Mouse (Mus musculus): ENCODE measurements at regions not wholly inside any gene's neighbourhood (a gene's known extent, or its start where the extent isn't known, plus 50 kb on each side); places are given as distances from the start of the nearest gene placed in this dataset.

DNA sequence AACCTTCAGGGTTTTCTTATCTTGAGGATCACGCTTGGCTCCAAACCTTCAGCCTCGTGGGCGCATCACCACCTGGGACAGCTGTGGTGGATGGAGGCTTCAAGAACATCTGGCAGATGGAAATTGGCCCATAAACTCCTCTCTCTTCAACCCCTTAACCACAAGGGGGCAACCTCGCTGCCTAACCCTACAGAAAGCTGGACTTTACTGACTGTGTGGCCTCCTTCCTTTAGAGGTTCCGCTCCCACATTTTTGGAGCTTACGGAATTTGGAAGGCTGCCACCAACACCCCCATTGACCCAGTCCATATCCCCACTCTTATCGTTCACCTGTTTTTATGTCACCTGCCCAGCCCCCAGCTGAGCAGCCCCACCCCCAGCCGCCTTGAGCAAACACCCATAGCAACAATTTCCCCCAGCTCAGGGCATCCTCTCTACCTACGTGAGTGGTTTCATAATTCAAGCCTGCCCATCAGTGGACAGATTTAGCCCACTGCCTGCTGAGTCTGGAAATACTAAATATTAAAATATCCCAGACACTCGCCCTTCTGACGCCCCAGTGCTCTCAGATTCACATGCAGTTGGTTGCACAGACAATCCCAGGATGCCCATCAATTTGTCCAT is 167.0 kb upstream of the Slc22a22 start:
- peak; percentile 25 to 49 for DNase-seq

DNA sequence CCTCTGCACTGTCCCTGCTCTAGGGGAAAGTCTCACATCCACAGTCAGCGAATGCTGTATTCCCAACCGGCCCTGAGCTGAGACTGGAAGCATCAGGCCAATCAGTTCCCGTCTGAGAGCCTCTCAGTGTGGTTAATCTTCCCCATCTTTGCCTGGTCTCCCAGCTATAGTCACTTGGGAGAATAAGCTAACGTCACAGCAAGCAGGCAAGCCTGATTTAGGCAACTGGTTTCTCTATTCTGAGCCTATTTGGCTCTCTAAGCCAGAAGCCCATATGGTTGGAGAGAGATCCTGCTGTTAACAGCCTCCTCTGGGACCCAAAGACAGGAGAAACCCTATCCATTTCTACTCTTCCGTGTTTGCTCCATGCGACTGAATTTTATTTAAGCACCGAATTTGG is 161.7 kb upstream of the Slc22a22 start:
- no peak for DNase-seq

DNA sequence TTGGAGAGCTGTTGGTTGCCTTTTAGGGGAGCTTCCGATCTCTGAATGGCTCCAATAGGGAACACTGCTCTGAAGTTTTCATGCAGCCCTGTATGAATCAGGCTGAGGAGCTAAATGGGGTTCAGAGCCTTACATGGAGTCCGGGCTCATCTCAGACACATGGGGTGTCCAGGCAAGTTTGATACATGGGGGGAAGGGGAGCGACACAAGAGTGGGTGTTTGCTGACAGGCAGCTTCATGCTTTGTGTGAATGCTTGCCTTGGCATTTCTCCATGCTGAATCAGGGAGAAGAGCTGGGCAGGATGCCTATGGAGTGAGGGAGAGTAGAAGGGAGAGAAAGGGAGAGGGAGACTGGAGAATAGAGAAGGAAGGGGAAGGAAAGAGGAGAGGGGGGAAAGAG is 155.6 kb upstream of the Slc22a22 start:
- DNase-seq: peak; percentile 17 to 40

DNA sequence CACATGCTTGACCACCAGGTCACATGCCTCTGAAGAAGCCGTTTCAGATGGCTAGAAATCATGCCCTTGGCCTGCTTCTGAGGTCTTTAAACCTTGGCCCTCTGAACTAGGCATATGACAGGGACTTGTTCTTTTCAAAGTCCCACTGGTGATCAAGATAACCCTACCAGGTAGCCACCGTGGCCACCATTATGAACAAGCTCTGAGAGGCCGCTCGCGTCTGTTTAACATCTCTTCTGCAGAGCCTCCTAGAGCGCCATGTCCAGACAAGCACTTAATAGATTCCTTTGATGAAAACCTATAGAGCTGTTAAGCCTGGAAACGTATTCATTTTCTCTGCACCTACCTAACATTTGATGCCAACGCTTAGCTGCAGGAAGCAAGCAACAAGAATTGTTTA is 155.1 kb upstream of the Slc22a22 start:
- DNase-seq: no peak

DNA sequence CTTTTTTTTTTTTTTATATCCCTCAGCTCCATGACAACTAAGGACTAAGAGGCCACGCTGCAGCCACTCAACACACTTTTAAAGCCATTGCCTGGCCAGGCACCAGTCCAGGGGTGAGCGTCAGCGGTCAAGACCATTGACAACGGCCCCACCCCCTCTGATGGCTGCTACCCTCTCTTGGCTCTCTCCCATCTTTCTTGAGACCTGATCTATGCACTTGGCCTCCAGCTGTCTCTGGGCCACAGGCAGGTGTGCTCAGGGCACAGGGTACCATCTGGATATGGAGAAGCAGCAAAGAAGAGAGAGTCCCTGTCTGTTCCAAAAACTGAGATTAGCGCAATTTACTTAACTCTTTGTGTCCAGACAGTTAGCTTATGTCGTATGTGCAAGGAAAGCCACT is 141.0 kb upstream of the Slc22a22 start:
- DNase-seq: peak in 1 of 2 experiments; percentile 32

DNA sequence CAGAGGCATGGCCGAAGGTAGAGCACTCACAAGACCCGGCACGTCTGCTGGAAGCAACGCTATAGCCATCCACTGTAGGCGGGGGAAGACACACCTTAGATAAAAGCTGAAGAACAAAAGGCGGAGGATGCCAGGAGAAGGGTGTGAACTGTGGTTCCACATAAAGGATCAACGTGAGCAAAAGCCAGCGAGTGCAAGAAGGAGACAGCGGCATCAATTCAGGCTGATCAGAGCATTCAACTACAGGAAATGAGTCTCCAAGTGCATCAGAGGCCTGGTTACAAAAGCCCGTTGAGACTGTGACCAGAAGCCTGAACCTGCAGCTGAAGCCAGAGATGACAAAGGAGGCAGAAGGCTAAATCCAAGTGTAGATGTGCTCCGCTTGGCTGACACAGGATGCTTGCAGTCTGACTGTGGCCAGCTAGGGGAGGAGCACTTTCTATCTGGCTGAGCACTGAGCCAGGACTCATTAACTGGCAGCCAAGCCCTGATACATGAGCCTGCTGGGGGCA is 139.5 kb upstream of the Slc22a22 start:
- DNase-seq: no peak

DNA sequence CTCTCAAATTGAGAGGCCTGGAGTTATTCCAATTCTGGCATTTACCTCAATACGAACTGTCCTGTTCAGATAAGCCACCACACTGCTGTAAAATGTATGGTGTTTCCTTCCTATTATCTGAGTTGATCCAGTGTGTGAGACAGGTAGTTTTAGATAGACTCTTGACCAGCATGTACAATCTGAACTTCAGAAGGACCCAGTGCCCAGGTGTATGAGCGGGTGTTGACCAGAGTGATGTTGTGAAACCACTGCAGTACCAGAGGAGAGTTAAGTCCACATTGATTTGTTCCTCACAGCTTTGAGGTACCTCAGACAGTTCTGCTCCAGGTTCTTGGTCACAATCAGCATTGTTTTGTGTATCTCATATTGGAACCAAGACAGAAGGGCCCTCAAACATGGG is 132.6 kb upstream of the Slc22a22 start:
- no peak for DNase-seq

DNA sequence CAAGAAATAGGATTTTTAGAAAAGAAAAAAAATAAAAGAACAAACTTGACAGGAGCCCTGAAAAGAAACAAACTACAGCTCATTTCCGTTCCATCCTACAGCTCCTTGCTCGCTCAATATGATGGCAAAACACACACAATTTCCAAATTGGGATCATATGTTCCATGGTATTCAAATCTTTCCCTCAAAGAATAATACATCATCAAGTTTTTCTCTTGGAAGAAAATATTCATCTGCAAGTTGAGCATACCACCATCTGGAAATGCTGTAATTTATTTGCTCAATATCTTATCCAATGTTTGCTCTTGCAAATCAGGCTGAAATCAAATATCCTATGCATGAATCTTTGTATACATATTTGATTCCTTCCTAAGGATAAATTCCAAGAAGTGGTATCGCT is 131.1 kb upstream of the Slc22a22 start:
- no peak for DNase-seq

DNA sequence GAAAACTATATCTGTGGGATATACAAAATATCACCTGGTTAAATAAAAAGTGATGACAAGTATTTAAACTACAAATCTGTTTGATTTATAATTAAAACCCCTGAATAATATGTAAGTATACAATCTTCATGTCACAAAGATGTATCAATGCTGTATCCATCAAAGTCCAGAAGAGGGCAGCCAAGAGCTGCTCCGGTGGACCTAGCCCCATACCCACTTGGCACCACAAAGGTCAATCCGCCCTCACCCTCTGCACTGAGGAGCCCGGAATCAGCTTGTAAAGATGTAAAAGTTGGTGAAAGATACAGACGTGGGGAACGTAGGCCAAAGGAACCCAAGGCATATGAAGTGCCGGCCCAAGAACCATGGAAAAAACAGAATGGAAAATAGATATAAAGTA is 123.1 kb upstream of the Slc22a22 start:
- peak; percentile 30 to 61 for DNase-seq

DNA sequence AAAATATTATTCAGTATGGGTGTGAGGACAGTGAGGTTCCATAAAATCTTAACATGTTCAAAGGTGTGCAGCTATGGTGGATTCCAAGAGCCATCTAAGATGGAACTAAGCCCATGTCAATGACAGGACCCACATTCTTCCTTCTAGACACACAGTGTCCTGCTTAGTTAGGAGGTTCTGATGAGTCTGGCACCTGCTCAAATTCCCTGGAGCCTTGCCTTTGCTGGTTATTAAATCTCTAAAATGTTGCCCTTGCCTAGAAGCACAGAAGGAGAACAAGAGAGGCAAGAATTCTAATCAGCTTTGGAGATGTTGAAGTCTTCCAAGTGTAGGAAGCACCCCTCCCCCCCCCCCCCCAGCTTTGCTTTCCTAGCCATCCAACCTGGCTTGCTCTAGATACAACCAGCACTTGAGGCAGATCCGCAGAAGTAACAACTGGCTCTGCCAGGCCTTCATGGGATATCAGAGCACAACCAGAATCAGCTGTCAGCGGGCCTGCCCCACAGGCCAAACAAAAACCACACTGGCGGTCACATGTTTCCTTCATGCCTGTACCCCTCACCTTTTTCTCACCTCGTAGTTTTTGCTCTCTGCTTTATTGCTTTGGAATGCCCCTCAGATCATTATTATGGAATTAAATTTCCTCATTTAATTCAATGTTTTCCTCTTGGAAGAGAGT is 116.0 kb upstream of the Slc22a22 start:
- no peak for DNase-seq

DNA sequence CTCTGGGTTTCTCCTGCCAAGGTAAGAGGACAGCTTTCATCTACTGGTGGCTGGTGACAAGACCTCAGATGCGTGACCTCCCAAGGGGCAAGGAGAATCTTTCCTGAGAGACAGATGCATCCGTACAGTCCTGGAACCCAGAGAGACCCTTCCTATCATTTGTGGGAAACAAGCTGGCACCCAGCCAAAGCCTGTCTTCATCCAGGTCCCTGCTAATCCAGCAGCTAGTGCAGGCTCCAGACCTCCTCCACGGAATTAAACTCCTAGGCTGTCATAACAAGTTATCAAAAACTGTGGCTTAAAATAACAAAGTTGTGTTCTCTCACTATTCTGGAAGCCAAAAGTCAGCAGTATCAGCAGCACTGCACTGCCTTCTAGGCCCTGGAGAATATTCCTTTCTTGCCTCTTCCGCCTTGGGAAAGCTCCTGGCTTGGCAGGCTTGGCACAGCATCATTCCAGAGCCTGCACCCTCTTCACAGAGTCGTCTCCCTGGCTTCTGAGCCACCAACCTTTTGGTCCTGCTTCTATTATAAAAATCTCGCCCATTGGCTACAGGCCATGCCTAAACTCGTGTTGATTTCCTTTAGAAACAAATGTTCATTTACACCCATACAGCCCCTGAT is 113.3 kb upstream of the Slc22a22 start:
- no peak for DNase-seq

DNA sequence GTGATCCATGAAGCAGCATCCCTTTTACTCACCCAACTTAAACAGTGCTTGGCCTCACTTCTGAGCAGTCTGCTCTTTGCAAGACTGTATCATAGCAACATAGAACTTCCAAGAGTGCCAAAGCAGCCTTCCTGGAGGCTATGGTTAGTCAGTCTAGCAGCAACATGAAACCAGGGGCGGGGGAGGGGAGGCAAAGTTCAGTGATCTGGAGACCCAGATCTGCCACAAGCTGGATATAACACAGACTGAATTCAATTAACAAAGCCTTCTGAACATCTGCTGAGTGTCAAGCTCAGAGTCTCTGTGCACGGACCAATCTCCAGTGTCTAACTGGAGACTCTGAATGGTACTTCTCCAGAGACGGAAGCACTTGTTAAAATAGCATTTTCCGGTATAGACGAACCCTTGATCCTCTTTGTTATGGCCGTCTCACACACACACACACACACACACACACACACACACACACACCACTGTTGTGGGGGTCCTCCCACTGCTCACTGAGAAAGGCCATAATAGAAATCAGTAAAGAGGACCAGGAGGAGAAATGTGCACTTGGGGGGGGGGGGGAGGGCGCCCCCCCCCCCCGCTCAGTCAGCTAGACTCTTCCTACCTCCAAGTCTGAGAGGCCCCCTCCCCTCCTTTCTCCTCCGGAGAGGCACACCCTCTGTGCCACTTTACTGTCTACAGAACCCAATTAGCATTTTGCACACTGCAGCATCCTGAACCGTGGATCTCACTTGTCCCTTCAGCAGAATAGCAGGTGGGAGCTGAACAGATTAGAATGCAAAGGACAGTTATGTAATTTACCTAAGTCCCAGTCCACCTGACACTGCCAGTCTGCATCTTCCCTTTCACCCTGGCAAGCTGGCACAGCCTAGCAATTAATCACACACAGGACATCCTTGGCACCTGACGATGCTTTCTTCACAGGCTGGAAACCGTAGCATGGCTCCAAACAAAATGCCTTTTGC is 112.3 kb upstream of the Slc22a22 start:
- DNase-seq: no peak

DNA sequence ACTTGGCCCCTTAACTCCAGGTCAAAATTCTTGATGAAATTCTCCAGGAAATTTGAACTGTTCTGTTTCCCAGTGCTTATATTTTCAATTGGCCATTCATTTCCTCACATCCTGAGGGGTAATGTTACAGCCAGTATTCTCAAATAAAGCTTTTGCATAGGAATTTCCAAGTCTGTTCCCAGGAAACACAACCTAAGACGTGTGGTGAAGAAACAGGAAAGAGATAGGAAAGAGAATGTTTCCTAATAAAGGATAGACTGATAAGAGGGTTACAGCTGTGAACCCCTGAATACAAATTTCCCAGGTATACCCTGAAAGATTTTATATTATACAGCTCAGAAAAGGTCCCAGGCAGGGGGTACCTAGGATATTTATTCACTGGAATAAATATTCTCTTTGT is 108.0 kb upstream of the Slc22a22 start:
- no peak for DNase-seq

DNA sequence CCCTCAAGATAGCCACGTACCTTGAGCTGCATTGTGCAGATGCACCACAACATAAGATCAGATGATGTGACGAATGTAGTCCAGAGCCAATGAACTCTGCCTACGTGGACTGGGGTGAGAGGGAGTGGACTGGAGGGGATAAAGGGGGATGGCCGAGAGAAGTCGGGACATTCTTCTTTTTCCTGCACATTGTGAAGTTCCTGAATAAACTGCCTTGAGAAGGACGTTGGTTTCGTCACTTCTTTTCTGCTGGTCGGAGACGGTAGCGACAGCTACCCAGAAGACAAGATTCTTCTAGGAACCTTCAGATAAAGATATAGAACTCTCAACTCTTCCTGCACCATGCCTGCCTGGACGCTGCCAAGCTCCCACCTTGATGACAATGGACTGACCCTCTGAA is 107.1 kb upstream of the Slc22a22 start:
- no peak for DNase-seq

DNA sequence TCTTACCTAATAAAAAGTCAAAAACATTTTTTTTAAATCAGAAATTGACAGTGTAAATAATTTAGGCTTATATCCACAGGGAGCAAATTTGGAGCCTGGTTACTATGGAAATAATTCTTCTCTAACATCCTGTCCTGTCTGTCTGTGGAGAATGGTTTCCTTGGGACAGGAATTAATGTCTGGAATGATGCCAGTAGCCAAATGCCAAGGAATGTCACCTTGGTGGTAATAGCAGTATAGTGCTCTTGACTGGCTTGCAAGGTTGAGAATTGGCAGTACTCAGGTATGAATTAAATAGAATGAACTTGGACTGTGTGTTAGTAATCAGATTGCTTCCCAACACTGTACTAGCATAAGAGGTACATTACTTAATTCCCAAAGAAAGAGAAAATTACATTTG is 103.8 kb upstream of the Slc22a22 start:
- no peak for DNase-seq

DNA sequence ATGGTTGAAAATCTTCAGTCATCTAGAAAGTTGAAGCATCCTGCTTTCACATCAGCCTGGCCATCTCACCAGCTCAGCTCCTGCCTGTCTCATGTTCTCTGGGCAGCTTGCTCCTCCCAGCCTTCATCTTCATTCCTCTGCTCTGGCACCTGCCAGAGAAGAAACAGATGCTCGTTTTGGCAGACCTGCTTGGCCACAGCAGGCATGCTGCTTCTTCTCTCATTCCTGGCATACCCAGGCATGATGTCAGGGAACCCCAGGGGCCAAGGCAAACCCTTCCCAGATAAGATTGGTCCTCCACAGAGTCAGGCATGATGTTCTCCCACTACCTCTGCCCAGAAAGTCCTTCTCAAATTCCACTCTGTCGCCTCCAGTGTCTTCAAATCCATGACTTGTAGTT is 101.4 kb upstream of the Slc22a22 start:
- DNase-seq: no peak

DNA sequence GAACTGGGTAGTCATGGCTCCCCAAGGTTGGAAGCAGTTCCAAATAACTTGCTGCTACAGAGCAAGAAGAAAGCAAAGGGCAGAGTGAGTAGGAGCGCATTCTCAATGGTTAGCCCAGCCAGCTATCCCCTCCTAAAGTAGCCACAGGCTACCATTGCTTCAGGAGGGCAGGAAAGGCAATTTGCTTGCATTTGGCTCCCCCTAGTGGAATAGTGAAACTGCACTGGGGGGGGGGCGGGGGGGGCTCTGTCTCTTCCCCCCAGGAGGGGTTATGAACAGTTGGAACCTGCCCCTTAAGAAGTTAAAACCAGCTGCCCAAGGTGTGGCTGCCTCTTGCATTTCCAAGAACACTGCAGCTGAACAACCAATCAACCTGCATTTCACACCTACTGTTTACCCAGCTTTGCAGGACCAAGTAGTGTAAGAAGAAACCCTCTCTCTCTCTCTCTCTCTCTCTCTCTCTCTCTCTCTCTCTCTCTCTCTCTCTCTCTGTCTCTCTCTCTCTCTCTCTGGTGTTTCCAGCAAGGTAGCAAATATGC is 96.7 kb upstream of the Slc22a22 start:
- DNase-seq: no peak

DNA sequence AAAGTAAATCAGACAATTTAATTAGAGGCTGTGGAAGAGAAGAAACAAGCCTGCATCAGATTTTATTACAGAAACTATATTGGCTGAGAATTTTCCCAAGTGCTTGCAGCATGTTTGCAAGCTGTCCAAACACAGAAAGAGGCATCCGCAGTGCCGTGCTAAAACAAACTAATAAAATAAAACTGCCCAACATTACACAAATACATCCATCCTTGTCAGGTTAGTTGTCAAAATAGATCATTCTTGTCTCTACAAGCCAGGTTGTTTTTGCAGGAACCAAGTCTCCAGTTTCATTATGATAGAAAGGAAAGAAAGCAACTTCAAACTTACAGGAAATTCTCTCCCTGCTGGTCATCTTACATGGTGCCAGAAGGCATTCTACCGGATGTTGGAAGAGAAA is 95.0 kb upstream of the Slc22a22 start:
- no peak for DNase-seq

DNA sequence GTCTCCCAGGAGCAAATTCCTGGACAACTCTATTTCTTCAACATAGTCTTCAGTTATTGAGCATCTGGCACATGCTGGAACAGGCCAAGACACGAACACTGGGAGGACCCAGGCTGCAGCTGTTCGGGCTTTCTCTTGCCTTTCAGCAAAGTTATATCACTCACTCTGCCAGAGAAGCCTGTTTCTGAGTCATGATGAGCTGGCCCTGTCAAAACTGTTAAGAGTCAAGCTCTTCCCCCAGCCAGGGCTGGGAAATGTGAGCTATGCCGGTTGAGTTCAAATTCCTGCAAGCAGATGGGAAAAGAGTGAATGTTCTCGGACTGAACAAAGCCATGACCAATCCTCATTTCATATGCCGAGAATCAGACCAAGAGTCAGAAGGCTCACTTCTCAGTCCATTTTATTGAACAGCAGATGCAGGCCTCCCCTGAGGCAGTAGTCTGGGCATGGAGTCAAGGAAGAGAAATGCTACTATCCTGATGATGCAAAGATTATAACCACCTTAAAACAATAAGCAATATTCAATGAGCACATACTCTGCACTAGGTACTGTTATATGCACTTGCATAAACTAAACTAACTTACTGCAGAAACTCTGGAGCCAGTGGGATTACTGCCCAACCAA is 90.7 kb upstream of the Slc22a22 start:
- DNase-seq: peak in 1 of 2 experiments; percentile 22

DNA sequence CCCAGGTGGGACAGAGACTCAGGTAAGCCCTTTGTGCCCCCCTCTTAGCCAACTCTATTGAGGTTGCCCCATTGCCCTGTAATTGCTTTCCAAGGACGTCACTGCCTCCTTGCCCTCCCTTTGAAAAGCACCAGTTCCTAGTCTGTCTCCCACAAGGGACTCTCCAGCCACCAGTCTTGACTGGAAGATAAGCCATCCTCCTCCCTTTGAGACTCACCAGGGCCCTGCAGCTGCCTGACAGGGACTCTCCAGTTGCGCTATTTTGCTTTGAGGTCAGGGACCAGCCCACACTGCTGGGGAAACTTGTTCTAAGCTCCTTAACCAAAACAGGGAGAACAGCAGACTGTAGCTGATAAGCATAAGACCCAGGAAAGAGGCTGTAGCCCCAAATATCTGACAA is 69.7 kb upstream of the Slc22a22 start:
- no peak for DNase-seq

DNA sequence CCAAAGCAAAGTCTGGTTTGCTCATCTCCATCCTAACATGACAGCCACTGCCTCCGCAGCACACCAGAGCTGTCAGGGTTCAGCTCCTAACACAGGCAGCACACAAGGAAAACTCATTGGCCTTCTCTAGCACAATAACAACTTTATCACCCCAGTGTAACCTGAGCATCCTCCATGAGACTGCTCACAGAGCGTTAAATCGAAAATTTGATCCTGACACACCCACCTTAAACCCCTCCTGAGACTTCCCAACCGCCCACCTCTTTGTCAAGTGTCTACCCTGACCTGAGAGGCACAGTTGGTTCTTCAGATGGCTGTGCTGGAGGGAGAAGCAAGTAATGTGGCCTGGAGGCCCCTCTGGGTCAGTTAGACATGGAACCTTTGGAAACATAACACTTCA is 67.7 kb upstream of the Slc22a22 start:
- no peak for DNase-seq

DNA sequence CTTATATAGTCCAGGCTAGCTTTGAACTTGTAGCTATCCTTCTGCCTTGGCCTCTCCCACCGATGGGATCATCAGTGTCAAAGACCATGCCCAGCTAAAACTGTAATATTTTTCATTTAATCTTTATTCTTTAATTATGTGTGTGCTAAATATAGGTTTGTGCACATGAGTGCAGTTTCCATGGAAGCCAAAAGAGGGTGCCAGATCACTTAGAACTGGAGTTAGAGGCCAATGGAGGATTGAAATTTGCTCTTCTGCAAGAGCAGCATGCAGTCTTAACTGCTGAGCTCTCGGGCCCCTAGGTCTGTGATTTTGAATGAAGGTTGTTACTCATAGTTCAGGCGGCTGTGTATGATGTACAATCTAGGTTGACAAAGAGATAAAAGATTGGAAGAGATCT is 66.6 kb upstream of the Slc22a22 start:
- DNase-seq: no peak
